8 mouse cellular contexts compared by ENCODE assay signal in the genomic region with DNA sequence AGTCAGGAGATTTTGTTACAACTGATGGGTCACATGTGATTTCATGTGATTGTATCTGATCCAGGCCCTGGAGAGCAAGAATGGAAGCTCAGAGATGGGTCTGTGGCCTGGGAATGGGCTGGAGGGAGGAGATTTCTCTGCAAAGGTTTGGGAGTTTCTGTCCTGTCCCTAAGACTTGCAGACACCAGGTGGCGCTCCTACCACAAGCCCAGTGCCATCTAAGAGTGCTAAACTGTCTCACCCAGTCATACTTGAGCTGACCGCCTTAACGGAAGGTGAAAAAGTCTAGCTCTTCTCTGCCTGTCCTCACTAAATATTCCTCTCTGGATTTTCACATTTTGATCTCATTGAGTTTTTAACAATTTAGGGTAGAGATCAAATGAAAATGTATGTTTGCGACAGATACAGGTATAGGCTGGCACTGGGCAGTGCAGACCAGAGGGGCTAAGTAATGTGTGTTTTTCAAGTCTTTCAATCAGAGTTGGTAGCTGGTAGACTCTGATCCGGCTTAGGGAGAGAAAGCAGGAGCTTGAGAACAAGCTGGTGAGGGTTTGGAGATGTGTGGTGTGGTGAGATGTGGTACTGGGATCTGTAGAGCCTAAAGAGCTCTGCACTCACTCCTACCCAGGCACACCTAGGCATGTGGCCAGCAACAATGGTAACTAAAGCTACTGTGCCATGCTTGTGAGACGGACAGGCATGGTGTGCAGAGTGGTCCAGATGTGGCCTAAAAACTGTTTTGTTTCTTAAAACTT. TPM values are rescaled to one million over a fixed set of nuclear protein-coding genes. Genes with fewer than 3 reads are reported as not detected.
DNase-seq lines count a peak whose midpoint lies in the region; ATAC-seq and TF ChIP-seq lines count a peak whose summit lies in the region.

No protein-coding gene starts in this region.

- intact Hi-C loops in gastrocnemius, postnatal 14 days (cut with DNase I; ENCODE audit: low total_unique reads) = loop anchor here (2.0 to 10.0 kb wide), 3 partner anchors 57 to 71 kb away; no protein-coding TSS in a partner anchor

- DNase-seq in 416B (ENCODE audit: low read depth) = peak; percentile 88
- DNase-seq in ES-E14 (ENCODE audit: low read depth, low spot score) = peak; percentile 79
- DNase-seq in cerebellum, adult 8-10 months = peak; percentile 94
- DNase-seq in gastrocnemius, postnatal 14 days = peak; percentile 88
- peak; percentile 88 to 95 for DNase-seq in kidney, postnatal 36 days
- peak; percentile 95 for DNase-seq in right cerebral cortex, postnatal 14 days
- DNase-seq in urinary bladder, postnatal 10 days (ENCODE audit: low spot score) = peak; percentile 46

- no peak overlapping the region for H3K27ac ChIP-seq in ES-E14 (ENCODE audit: insufficient read depth, low read depth, low read length, poor library complexity, severe bottlenecking)
- H3K27ac ChIP-seq in lung, embryonic 16.5 days (ENCODE audit: low read length) = no peak overlapping the region

- no peak overlapping the region for H3K4me2 ChIP-seq in lung, embryonic 16.5 days (ENCODE audit: low read depth, low read length)

- peak; percentile 49; the same call in 1 of the 2 replicates for ATAC-seq in lung, embryonic 16.5 days (ENCODE audit: low read depth)

- H3K4me1 ChIP-seq in ES-E14 (ENCODE audit: control insufficient read depth in 2 of 2, insufficient read depth in 2 of 2, low read length in 2 of 2, poor library complexity in 1 of 2) = peaks cover 0 to 2% of the 10 kb centered on the region in 2 experiments; a peak in 2 of 4 replicates
- peaks cover 3% of the 10 kb centered on the region for H3K4me1 ChIP-seq in lung, embryonic 16.5 days (replicated peaks; ENCODE audit: control insufficient read depth, insufficient read depth, low read length)

- H3K4me3 ChIP-seq in ES-E14 (ENCODE audit: insufficient read depth in 1 of 2, low read depth in 1 of 2, low read length in 2 of 2, poor library complexity in 1 of 2, severe bottlenecking in 1 of 2) = no peak overlapping the region
- no peak overlapping the region for H3K4me3 ChIP-seq in lung, embryonic 16.5 days (ENCODE audit: low read length)

- in situ Hi-C loops in ES-E14 (cut with MboI; ENCODE audit: low sequenced_read_pairs in 2 of 2, unreplicated experiment in 2 of 2) = loop anchor here in 1 of 2 experiments (5.0 kb wide), 1 partner anchor 61 kb away; no protein-coding TSS in a partner anchor

- 27% methylated on average over 6 of the region's 6 CpGs for WGBS in lung, embryonic 16.5 days

- H3K36me3 ChIP-seq in ES-E14 (ENCODE audit: control insufficient read depth, insufficient read depth, low read length, poor library complexity, severe bottlenecking) = no peaks in the 10 kb centered on the region
- H3K36me3 ChIP-seq in lung, embryonic 16.5 days (ENCODE audit: control insufficient read depth, insufficient read depth, low read length) = no peaks in the 10 kb centered on the region

- H3K9ac ChIP-seq in ES-E14 (ENCODE audit: insufficient read depth, low read depth, low read length, poor library complexity, severe bottlenecking) = no peak overlapping the region
- H3K9ac ChIP-seq in lung, embryonic 16.5 days (ENCODE audit: low read length) = no peak overlapping the region

- H3K27me3 ChIP-seq in lung, embryonic 16.5 days (ENCODE audit: control insufficient read depth, insufficient read depth, low read depth, low read length) = peaks cover 14% of the 10 kb centered on the region

- H3K9me3 ChIP-seq in ES-E14 (ENCODE audit: control insufficient read depth, insufficient read depth, low read depth, low read length) = no peaks in the 10 kb centered on the region
- no peaks in the 10 kb centered on the region for H3K9me3 ChIP-seq in lung, embryonic 16.5 days (ENCODE audit: control insufficient read depth, low read length)

TF ChIP-seq in ES-E14, 5 proteins besides CTCF, POLR2A, EP300 and RAD21:
- TF ChIP-seq CHD2 (IDR thresholded peaks at IDR 0.05; ENCODE audit: low read depth, low read length) (no peak), ZC3H11A (IDR thresholded peaks at IDR 0.05; ENCODE audit: borderline replicate concordance, low read depth, low read length) (peak; percentile 65; the same call in 1 of the 2 replicates)

RNA-seq across cellular contexts. Expression of a gene that starts 4.1 kb away (rescaled TPM):
- 7.5 and 9.2 TPM in 2 replicates for total RNA-seq in ES-E14 (2012; rRNA removed)
- total RNA-seq in gastrocnemius, postnatal 14 days (2021) = 10 to 100 TPM; 16.8 to 21.0 TPM
- 0.74 and 0.93 TPM in 2 replicates for polyA plus RNA-seq in lung, embryonic 16.5 days (2015; fragmentation: Nextera tagmentation; extraction: Ambion mirVana)

RNA-seq across cellular contexts. Expression of a gene that starts 25.1 kb away (rescaled TPM):
- total RNA-seq in ES-E14 (2012; rRNA removed) = 16.4 and 21.2 TPM in 2 replicates
- total RNA-seq in gastrocnemius, postnatal 14 days (2021) = 10 to 100 TPM; 52.3 to 55.3 TPM
- polyA plus RNA-seq in lung, embryonic 16.5 days (2015; fragmentation: Nextera tagmentation; extraction: Ambion mirVana) = 105 and 112 TPM in 2 replicates
